ENCODE assay signal across 26 mouse cellular contexts in the genomic region with DNA sequence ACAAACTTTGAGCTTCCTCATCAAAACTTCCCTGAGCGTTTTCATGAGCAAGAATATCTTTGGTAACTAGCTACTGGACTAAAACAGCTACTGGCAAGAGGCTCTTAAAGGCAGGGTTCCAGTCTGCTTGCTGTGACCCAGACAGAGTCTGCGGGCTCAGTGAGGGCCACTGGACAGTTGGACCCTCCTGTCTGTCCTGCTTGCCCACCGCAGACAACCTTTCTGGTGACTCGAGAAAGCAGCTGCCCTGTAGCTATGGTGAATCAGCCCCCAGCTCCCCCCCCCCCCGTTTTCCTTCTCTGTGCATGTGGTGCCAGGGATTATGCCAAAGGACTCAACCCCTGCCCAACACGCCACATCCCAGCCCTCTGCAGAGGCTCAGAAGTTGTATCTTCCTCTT. TPM values are rescaled to one million over a fixed set of nuclear protein-coding genes. Genes with fewer than 3 reads are reported as not detected.
DNase-seq lines count a peak whose midpoint lies in the region; ATAC-seq and TF ChIP-seq lines count a peak whose summit lies in the region.
"Had no signal": no experiment of that assay in that cellular context is flagged by ENCODE, and none has a peak within 500 bp of the region (broad histone marks: within the 10 kb centered on the region; RNA-seq: fewer than 3 reads in every experiment).

No protein-coding gene starts in this region.

- H3K4me2 ChIP-seq in heart, embryonic 15.5 days = no peak overlapping the region
- no peak overlapping the region for H3K4me2 ChIP-seq in kidney, postnatal 0 days (ENCODE audit: low read length)
- H3K4me2 ChIP-seq: heart, embryonic 13.5 days; hindbrain, embryonic 12.5 days; intestine, embryonic 15.5 days; midbrain, embryonic 15.5 days had no signal

- no peak overlapping the region for H3ac ChIP-seq in C2C12 (ENCODE audit: control insufficient read depth, insufficient read length, low read depth)

- H3K27ac ChIP-seq in heart, embryonic 15.5 days = peak overlapping the region; percentile 37; the same call in 1 of the 2 replicates
- H3K27ac ChIP-seq in kidney, postnatal 0 days = peak overlapping the region; percentile 67; the same call in 1 of the 2 replicates
- H3K27ac ChIP-seq: hindbrain, embryonic 12.5 days; hindbrain, postnatal 0 days; intestine, embryonic 15.5 days; liver, embryonic 14.5 days; midbrain, embryonic 10.5 days; midbrain, embryonic 15.5 days had no signal

- peaks cover 3% of the 10 kb centered on the region for H3K79me3 ChIP-seq in C2C12 (ENCODE audit: low read depth)

- 87% methylated on average over 6 of the region's 6 CpGs for WGBS in heart, embryonic 15.5 days
- WGBS in kidney, postnatal 0 days = 88% methylated on average over 6 of the region's 6 CpGs

- no peak for ATAC-seq in heart, embryonic 15.5 days (replicated peaks; ENCODE audit: insufficient number of reproducible peaks, insufficient read depth, low FRiP score, low read depth)
- ATAC-seq in kidney, postnatal 0 days (replicated peaks; ENCODE audit: low FRiP score, low read depth) = no peak
- ATAC-seq: forebrain, embryonic 16.5 days; hindbrain, postnatal 0 days; midbrain, embryonic 15.5 days had no signal

- intact Hi-C loops in left cerebral cortex, postnatal 14 days (cut with DNase I) = no loop called here

- peaks cover 24% of the 10 kb centered on the region for H3K4me1 ChIP-seq in heart, embryonic 15.5 days (replicated peaks)
- H3K4me1 ChIP-seq in kidney, postnatal 0 days (replicated peaks; ENCODE audit: insufficient read depth, low read length) = peaks cover 5% of the 10 kb centered on the region; the same call in 1 of the 2 replicates
- H3K4me1 ChIP-seq: hindbrain, embryonic 12.5 days; midbrain, embryonic 15.5 days had no signal

- no peak for DNase-seq in heart, adult 11 months
- DNase-seq in kidney, postnatal 0 days (ENCODE audit: low spot score) = no peak
- no peak for DNase-seq in kidney, adult 8-10 months
- no peak for DNase-seq in retina, embryonic 14.5 days (ENCODE audit: low spot score)
- DNase-seq in left cerebral cortex, postnatal 14 days (ENCODE audit: low spot score in 2 of 2) = no peak
- DNase-seq: B cell, adult 2 months; cerebellum, adult 11 months; cerebellum, adult 9-10 months; layer of hippocampus, adult 9-11 months; liver; lung, adult 2 months; right cerebral cortex, postnatal 4 days; thymus, adult 2 months; thymus, postnatal 36 days had no signal

- no peak overlapping the region for H3K4me3 ChIP-seq in heart, embryonic 15.5 days
- H3K4me3 ChIP-seq in kidney, postnatal 0 days (replicated peaks; ENCODE audit: low read depth, low read length) = no peak overlapping the region
- no peak overlapping the region for H3K4me3 ChIP-seq in C2C12 (ENCODE audit: insufficient read depth, poor library complexity, severe bottlenecking)
- H3K4me3 ChIP-seq: erythroblast, embryonic 14.5 days; heart, embryonic 13.5 days; hindbrain, embryonic 12.5 days; intestine, embryonic 15.5 days; midbrain, embryonic 10.5 days; midbrain, embryonic 15.5 days had no signal

- peaks cover 18% of the 10 kb centered on the region for H3K79me2 ChIP-seq in C2C12 (ENCODE audit: control insufficient read depth, insufficient read depth)

- no peaks in the 10 kb centered on the region for H3K9me3 ChIP-seq in heart, embryonic 15.5 days (replicated peaks)
- no peaks in the 10 kb centered on the region for H3K9me3 ChIP-seq in kidney, postnatal 0 days (replicated peaks; ENCODE audit: low read length)
- H3K9me3 ChIP-seq: heart, embryonic 13.5 days; hindbrain, embryonic 12.5 days; intestine, embryonic 15.5 days; midbrain, embryonic 10.5 days; midbrain, embryonic 15.5 days had no signal

- H3K9ac ChIP-seq in heart, embryonic 15.5 days = no peak overlapping the region
- no peak overlapping the region for H3K9ac ChIP-seq in kidney, postnatal 0 days (ENCODE audit: low read depth, low read length)
- H3K9ac ChIP-seq: heart, embryonic 13.5 days; hindbrain, embryonic 12.5 days; intestine, embryonic 15.5 days; liver, embryonic 14.5 days; midbrain, embryonic 15.5 days had no signal

- H3K36me3 ChIP-seq in heart, embryonic 15.5 days = no peaks in the 10 kb centered on the region; the same call in 1 of the 2 replicates
- H3K36me3 ChIP-seq in kidney, postnatal 0 days (ENCODE audit: insufficient read depth, low read length) = peaks cover 8% of the 10 kb centered on the region; the same call in 1 of the 2 replicates
- H3K36me3 ChIP-seq in C2C12 (ENCODE audit: control insufficient read depth, insufficient read depth) = peaks cover 3% of the 10 kb centered on the region

- no peak for TF ChIP-seq CTCF in kidney, postnatal 0 days (IDR thresholded peaks at IDR 0.05; ENCODE audit: low read depth)
- no peak for TF ChIP-seq CTCF in C2C12 (IDR thresholded peaks at IDR 0.05; ENCODE audit: control insufficient read depth, insufficient read depth, insufficient read length)

- H3K27me3 ChIP-seq in heart, embryonic 15.5 days = no peaks in the 10 kb centered on the region
- H3K27me3 ChIP-seq in kidney, postnatal 0 days (ENCODE audit: insufficient read depth, low read length) = no peaks in the 10 kb centered on the region
- H3K27me3 ChIP-seq in C2C12 (ENCODE audit: control insufficient read depth, insufficient read depth, insufficient read length) = no peaks in the 10 kb centered on the region
- H3K27me3 ChIP-seq: CH12.LX; heart, embryonic 13.5 days; hindbrain, embryonic 12.5 days; intestine, embryonic 15.5 days; midbrain, embryonic 15.5 days had no signal

TF ChIP-seq in C2C12, 6 proteins besides CTCF, POLR2A, EP300 and RAD21:
- TF ChIP-seq FOSL1 (IDR thresholded peaks at IDR 0.05; ENCODE audit: insufficient read depth, low read length, poor library complexity, severe bottlenecking) (no peak), MYOD1 (IDR thresholded peaks at IDR 0.05; ENCODE audit: control insufficient read depth, insufficient read length, low read depth) (peak; percentile 50)

RNA-seq across cellular contexts. Expression of gene Mok, which starts 43.5 kb away (rescaled TPM):
- polyA plus RNA-seq in heart, embryonic 15.5 days (2015; fragmentation: Nextera tagmentation; extraction: Ambion mirVana) = 3.0 and 4.0 TPM in 2 replicates
- 8.9 and 9.6 TPM in 2 replicates for polyA plus RNA-seq in kidney, postnatal 0 days (2015; fragmentation: Nextera tagmentation; extraction: Ambion mirVana)
- polyA plus RNA-seq in C2C12 (2012; fragmentation: generic; extraction: Trizol) = 2.0 TPM
- total RNA-seq in left cerebral cortex, postnatal 14 days (2021) = 10 to 100 TPM; 10.7 to 12.8 TPM
- polyA plus RNA-seq: erythroblast, embryonic 14.5 days had no signal

RNA-seq across cellular contexts. Expression of gene Zfp839, which starts 52.9 kb away (rescaled TPM):
- polyA plus RNA-seq in heart, embryonic 15.5 days (2015; fragmentation: Nextera tagmentation; extraction: Ambion mirVana) = 4.5 and 5.9 TPM in 2 replicates
- polyA plus RNA-seq in kidney, postnatal 0 days (2015; fragmentation: Nextera tagmentation; extraction: Ambion mirVana) = 2.2 and 2.3 TPM in 2 replicates
- polyA plus RNA-seq in C2C12 (2012; fragmentation: generic; extraction: Trizol) = 1.2 TPM
- 1 to 10 TPM; 9.1 to 9.6 TPM for total RNA-seq in left cerebral cortex, postnatal 14 days (2021)

RNA-seq across cellular contexts. Expression of gene Wdr20, which starts 59.5 kb away (rescaled TPM):
- 14.7 and 17.8 TPM in 2 replicates for polyA plus RNA-seq in heart, embryonic 15.5 days (2015; fragmentation: Nextera tagmentation; extraction: Ambion mirVana)
- 18.6 and 20.7 TPM in 2 replicates for polyA plus RNA-seq in kidney, postnatal 0 days (2015; fragmentation: Nextera tagmentation; extraction: Ambion mirVana)
- polyA plus RNA-seq in C2C12 (2012; fragmentation: generic; extraction: Trizol) = 12.6 TPM
- 10 to 100 TPM; 37.5 to 41.7 TPM for total RNA-seq in left cerebral cortex, postnatal 14 days (2021)
